Mouse (Mus musculus) urinary bladder, postnatal 36 days (tissue): ENCODE measurements around the gene Mtmr12.

Experiments
- DNase-seq, 2 experiments: peaks; one replicate each; pipeline ENCODE4 v3.0.0; 2022; ENCODE audit warnings: low spot score in 2 of 2, mixed read lengths in 1 of 2

The Mtmr12 gene

GRCm38 (mm10) chr15:12320441-12321090 is 115.7 kb downstream of the Mtmr12 start:
- DNase-seq = no peak

DNA sequence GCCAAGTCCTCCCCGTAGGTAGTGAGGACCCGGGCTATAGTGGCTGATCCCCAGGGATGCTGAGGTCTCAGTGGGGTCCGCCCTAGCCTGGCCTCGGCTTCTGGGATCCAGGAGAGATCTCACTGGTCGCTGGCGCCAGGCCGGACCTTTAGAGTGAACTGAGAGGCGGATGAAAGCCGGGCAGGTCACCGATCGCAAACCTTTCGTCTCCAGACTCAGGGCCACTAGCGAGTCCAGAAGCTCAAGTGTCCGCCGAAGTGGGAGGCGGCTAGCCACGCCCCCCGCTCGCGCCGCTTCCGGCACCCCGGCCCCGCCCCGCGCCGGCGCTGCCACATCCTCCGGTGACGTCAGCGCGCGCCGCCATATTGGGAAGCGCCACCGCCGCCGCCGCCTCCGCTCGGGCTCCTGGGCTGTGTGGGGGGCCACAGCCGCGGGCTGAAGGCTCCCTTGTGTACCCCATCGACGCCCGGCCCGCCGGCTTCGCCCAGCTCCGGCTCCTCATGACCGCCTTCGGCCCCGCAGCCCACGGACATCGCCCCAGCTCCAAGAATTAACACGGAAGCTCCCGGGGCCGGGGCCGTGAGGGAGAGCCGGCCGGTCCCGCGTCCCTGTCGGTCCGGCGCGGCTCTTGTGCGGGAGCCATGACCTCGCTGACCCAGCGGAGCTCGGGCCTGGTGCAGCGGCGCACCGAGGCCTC is 116.4 kb downstream of the Mtmr12 start, which contains the start of gene Golph3:
Golph3 (plus strand) TSS at position 360 of the 697 bp plus-strand sequence.
- DNase-seq = peak; percentile 91 to 95

DNA sequence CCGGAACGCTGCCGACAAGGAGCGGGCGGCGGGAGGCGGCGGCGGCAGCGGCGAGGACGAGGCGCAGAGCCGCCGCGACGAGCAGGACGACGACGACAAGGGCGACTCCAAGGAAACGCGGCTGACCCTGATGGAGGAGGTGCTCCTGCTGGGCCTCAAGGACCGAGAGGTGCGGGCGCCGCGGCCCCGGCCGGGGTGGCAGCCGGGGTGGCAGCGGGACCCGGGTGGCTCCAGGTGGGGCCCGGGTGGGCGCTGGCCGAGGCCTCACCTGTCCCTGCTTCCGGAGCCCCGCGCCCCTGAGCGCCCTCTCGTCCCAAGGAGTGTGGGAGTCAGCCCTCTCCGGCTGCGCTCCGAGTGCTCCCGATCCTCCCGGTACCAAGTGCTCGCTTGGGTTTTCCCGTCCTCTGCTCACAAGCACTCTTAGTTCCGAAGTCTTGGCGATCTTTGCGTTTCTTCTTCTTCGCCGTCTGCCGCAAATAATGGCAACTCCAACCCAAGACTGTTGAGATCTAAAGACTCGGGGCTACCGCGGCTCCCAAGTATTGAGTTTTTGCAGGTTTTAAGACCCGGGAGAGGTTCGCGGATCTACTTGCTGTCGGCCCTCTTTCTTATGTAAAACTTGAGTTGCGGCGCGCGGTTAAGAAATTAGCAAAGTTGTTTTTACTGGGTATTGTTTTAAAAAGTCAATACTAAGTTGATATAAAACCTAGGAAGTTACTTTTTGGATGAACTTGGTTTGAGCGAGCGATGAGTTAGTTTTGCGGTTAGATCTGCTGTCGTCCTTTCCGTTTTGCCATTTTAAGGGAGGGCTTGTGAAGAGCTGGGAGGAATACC is 117.2 kb downstream of the Mtmr12 start, which contains the start of gene 1810049J17Rik:
1810049J17Rik (minus strand) TSS at position 112 of the 834 bp plus-strand sequence.
- peak in 1 of 2 experiments; percentile 30 for DNase-seq

DNA sequence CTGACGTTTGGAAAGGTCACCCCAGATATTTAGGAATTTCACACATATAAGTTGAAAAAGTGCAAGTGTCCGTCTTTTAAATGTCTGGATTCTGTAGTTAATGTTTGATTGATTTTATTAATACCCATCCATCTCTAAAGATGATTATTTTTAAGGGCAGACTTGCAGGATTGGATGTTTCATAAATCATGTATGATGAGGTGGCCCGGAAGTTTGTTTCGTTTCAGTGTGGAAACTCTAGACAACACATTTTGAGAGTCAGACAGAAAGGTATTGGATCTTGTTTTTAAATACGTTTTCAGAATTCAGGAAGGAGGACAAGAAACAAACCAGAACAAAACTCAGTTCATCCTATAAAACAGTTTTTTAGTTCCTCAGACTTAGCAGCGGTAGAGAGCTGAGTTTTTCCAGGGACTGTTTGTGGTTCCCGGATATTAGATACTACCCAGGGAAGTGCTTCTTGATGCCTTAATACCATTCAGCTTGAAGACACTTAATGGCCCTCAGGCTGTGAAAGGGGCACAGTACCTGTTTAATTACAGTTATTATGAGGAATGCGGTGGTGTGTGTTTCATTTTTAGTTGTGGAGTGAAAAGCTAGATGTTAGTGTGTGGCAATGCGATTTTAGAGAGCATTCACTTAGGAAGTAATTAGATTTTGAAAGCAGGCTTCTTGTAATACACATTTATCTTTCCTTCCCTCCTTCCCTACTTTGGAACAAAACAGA is 118.0 kb downstream of the Mtmr12 start:
- DNase-seq = no peak
